Mouse (Mus musculus): ENCODE measurements around the gene Gm21996.
"Not testable (repeated sequence)": the region's sequence is repeated elsewhere in the genome, so short reads cannot be mapped to it uniquely, and the experiment has no call there.

GRCm38 (mm10) chrY:89745432-89745831 is at the start of gene Gm21996:
- TF ChIP-seq CTCF (IDR thresholded peaks at IDR 0.05; ENCODE audit: control insufficient read depth, insufficient read depth, low read length); POLR2A (IDR thresholded peaks at IDR 0.05; ENCODE audit: borderline replicate concordance, control insufficient read depth, low read depth, low read length): not testable (repeated sequence)

Data from bone marrow, adult 2 months (tissue).